Mouse (Mus musculus): Measurements from ENCODE around the gene Maml1.
"Not testable (repeated sequence)": the region's sequence is repeated elsewhere in the genome, so short reads cannot be mapped to it uniquely, and the experiment has no call there.

Gene Maml1

DNA sequence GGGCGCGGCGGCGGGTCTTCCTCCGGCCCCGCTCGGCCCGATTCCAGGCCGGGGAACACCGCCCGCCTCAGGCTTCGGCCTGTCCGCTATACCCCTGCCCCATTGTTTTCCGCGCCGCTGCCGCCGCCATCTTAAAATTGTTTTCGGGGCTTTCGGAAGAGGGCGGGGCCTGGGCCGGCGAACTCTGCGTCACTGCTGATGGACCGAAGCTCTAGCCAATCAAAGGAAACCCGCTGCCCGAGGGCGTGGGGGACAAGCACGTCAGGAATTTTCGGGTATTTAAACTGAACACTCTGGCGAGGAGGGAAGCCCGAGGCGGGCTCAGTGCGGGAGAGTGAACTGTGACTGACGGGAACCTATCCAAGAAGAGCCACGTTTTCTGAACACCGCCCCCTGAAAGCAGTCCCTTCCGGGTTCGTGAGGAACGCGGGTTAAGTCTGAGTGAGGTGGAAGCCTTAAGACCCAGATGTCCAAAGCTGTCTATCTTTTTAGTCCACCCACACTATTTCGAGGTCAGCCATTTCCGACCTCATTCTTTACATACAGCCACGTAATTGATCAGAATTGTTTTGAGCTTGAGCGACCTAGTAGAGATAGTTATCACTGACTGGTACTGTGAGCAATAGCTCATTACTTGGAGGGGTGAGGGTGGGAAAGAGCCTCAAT, at the start of gene Maml1:
Gene Maml1, minus strand, starts transcription at position 122 of the 666 bp plus-strand sequence.
- DNase-seq = peak; percentile 98

DNA sequence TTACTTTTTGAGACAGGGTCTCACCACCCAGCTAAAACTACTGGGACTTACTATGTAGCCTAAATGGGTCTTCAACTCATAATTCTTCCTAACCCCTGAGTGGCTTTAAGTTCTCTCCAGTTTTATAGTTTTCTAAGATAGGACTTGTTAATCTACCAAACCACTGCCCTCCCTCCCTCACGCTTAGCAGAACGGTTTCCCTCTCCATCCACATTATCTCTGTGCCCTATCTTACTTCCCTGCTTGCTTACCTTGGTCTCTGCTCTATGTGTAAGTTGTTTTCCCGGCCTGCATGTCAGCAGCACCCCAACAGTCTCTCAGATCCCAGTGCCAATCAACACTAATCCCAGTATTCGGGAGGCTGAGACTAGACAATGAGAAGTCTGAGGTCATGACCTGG, 44.8 kb upstream of the Maml1 start:
- DNase-seq = no peak

DNA sequence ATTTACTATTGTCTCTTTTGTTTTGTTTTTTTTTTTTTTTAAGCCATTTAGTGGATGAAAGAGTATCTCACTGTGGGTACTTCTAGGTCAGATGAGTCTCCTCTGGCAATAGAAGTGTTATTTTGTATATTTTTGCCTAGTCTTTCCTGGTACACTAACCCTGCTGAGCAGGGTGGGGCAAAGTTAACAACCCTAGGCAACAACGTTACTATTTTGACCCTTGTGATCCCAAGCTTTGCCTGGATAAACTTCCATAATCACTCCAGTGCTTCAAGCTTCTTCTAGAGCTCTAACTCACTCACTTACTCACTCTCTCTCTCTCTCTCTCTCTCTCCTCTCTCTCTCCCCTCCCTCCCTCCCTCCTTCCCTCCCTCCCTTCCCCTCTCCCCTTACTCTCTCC, 44.0 kb upstream of the Maml1 start:
- no peak for DNase-seq

DNA sequence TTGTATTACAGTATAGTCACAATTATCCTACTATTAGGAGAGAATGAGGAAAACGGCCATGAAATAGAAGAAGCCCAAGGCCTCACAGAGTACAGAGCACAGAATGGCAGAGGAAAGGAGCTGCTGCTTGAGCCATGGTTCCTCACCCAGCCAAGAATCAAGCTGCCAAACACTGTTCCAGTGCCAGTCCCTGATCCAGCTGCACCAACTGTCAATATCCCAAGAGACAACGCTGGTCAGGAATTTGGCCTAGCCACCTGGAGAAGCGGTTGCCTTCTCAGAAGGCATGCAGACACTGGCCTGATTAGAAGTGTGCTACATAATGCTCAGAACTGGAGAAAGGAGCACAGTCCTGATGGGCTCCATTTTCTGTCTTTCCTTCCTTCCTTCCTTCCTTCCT, 41.1 kb upstream of the Maml1 start:
- DNase-seq = no peak

DNA sequence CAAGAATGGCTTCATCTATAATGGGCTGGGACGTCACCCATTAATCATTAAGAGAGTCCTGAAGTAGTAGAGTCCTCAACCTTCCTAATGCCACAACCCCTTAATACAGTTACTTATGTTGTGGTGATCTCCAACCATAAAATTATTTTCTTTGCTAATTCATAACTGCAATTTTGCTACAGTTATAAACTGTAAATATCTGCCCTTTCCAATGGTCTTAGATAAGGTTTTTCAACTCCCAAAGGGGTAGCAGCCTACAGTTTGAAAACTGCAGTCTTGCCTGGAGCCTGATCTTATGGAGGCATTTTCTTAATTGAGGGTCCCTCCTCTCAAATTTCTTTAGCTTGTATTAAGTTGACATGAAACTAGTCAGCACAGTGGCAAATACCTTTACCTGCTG, 37.3 kb upstream of the Maml1 start:
- no peak for DNase-seq

DNA sequence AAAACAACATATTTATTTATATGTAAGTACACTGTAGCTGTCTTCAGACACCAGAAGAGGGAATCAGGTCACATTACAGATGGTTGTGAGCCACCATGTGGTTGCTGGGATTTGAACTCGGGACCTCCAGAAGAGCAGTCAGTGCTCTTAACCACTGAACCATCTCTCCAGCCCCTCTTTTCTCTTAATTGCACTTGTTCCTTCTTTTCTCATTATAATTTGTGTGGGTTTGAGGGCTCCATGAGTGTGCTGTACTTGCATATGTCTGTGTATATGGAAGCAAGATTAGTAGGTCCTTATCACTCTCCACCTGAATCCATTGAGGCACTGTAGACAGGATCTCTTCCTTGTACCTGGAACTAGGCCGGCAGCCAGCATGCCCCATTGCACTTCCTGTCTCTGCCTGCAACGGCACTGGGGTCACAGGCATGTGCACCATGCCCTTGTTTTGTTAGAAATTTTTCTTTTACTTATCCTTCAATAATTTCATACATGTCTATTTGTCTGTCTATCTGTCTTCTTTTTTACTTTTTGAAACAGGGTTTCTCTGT, 36.0 kb upstream of the Maml1 start:
- no peak for DNase-seq

DNA sequence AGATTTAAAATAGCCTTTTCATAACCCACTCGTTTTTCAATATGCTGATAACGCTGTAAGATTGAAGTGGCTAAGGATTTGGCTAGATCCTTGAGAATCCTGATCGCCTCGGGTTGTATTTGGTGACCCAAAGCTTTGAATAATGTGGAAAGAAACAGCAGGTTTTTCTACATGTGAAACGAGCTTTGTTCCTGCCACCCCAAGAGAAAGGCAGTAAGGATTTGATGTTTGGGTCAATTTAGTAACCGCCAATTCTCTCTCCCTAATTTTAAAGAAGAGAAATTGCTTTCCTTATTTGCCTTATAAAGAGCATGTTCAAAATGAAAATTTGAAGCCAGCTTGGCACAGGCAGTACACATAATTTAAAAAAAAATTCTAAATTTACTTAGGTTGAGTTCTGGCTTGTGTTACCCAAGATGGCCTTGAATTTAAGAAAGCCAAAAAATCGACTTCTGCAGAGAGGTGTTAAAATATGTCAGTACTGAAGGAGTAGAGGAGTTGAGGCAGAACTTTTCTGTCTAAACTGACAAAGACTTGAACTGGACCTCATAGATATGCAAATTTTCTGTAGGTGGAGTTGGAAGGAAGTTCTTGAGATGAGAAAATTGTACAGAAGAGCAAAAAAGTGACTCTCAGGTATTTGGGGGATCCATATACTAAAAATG, 34.3 kb upstream of the Maml1 start:
- no peak for DNase-seq

DNA sequence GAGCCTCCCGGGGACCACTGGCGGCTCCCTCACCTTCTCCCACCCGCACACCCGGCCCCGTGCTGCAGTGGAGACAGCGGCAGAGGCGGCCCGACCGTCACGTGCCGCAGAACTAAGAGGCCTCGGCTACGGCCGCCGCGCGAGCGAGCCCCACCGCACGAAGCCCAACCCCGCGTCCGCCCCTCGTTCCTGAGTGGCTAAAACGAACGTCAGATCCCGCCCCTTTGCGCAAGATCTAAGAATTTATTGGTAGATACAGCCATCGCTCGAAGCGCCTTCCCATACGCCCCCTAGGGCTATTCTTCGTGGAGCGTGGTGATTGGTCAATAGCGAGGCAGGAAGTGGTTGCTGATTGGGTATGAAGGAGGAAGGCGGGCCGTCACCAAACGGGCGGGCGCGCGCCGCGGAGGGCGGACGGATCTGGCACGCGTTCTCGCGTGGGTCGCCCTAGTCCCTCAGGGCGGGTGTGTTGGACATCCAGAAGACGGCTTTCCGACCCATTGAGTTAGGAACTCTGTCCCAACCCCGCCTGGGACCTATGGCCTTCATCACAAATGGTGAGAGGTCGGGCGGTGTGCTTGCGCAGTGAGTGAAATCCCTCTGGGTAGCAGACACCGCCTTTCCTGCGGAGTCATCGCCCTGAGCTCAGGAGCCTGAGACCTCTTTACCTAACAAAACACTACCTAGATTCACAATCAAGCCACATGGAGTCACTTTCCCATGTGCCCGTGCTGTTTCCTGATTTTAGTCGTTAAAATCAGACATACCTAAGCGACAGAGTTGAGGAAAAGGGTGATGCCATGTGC, 33.6 kb upstream of the Maml1 start, which contains the start of gene Canx:
Gene Canx, minus strand, starts transcription at position 178 of the 806 bp plus-strand sequence.
- DNase-seq = peak; percentile 99

DNA sequence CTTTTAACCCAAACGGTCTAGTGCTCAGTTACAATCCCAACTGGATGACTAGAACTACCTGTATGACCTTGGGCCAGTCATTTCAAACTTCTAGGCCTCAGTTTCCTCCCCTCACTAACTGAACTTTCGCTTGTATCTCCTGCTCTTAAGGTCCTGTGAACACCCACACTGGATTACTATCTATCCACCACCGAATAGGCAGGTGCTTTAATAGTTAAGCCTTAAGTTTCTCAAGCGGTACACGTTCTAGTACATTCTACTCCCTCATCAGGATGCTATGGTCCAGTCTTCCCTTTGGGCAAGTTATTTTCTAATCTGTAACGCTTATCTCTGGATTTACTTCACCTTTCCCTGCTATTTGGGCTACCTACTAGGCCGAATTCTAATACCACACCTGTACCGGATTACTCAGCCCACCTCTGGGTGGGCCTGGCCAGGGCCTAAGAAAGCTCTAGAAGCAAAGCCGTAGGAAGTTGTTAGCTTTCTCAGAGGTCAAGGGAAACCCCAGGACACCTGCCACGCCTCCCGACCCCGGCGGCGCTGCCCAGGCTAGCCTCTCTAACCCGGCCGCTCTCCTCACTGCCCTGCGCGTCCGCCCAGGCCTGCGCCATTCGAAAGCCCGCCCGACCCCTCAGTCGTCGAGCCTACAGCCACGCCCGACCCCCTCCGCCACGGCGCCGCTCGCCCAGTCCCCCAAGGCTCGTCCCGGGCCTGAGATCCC, 32.8 kb upstream of the Maml1 start:
- DNase-seq = peak; percentile 9

DNA sequence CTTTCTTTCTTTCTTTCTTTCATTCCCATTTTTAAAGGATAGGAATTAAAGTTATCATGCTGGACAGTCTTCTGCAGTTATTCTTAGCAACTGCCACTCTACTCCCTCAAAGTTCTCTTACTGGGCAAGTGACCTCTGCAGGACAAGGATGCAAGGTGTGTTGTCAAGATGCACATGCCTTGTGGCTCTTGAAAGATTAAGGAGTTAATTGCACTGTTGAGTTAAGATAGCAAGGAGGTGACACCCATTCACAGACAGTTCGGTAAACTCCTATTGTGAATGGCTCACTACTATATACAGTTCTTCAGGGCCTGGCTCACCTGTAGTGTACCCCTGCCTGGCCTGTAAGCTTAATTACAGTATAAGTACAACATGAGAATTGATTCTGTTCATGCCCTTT, 31.7 kb upstream of the Maml1 start:
- DNase-seq = no peak

DNA sequence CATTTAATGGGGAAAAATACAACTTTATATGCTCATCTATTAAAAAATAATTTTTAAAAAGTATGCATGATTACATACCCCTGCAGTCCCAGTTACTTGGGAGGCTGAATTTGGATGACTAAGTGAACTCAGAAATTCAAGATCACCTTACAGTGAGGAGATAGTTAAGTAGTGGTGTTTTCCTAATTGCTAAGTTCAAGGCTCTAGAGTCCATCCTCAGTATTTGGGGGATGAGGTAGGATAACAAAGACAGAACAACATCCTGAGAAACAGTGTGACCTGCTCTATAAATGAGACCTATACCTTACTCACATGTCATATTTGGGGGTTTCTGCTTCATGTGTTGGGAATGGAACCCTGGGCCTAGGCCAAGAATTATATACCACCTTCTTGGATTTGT, 30.2 kb upstream of the Maml1 start:
- no peak for DNase-seq

DNA sequence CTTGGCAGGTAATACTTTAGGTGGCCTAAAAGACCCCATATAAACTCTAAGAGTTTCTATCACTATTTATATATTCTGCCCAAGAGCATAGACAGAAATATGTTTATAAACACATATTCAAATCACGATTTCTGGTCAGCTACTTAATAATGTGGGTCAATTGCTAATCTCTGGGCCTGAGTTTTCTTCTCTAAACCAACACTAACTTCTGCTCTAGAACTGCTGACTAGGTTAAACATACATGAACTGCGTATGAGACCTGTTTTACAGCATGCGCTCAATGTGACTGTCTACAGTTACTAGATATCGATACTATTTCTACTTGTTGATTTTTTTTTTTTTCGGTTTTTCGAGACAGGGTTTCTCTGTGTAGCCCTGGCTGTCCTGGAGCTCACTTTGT, 29.1 kb upstream of the Maml1 start:
- DNase-seq = no peak

DNA sequence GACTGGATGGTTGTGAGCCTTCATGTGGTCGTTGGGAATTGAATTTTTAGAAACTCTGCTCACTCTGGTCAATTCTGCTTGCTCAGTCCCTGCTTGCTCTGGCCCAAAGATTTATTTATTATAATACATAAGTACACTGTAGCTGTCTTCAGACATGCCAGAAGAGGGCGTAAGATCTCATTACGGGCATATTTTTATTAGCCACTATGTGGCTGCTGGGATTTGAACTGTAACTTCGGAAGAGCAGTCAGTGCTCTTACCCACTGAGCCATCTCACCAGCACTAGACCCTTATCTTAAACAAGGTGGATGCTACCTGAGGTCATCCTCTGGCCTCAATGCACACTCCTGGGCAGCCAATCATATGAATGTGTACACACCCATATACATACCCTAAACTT, 27.2 kb upstream of the Maml1 start:
- DNase-seq = not testable (repeated sequence)

DNA sequence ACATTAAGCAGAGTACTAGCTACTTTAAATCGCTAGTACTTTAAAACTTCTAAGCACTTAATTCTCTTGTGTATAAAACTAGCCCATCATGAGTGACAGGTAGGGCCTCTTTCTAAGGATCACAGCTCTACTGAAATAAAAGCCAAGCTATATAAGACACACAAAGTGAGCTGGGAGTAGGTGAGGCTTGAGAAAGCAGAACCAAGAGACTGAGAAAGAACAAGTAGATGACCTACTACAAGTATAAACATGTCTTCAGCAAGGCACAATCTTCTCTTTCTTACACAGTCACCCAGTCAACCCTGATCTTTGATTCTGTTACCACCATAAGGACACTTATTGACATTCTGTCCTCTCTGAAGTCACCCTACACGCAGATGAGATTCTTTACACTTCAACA, 20.7 kb upstream of the Maml1 start:
- DNase-seq = no peak

DNA sequence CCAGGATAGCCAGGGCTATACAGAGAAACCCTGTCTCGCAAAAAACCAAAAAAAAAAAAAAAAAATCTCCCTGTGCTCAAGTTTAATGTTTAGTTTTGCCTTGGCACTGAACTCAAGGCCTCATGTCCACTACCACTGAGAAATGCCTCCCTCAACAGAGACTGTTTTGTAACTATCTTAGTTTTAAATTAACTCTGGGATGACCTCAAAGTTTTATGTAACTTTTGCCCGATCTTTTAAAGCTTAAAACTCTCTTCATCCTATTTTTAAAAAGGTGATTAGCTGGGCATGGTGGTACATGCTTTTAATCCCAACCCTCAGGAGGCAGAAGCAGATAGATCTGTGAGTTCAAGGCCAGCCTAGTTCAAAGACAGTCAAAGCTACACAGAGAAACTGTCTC, 11.3 kb upstream of the Maml1 start:
- no peak for DNase-seq

DNA sequence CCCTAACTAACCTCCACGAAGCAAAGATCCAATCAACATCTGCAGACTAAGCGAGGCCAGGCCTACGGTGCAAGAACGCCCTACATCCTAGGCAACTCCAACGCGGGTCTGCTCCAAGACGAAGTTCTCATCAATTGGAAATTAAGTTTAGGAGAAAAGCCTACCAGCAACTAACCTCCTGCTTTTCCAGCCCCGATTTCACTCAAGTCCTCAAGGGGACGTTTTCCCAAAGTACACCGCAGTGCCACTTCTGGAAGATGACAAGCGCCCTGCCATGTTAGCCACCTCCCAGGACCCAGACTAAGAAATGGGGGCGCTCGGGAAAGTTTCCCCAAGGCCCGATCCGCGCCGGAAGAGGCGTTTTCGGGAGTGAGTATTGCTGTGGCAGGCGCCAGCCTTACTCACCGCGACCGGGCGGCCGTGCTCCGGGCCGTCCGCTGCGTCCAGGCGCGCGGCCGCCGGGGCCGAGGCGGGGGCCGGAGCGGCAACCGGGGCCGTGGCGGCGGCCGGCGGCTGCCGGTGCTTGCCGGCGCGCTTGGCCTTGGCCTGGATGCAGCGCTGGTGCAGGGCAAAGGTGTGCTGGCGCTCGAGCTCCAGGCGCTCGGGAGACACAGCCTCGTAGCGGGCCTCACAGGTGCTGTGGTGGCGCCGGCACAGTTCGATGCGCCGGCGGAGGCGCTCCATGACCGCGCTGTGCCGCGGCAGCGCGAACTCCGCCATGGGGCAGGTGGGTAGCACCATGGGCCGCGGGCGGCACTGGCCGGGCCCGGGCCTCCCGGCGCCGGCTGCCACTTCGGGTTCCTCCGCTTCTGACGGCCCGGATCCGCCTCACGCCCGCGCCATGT, 568 bp downstream of the Maml1 start:
- DNase-seq = peak; percentile 73

DNA sequence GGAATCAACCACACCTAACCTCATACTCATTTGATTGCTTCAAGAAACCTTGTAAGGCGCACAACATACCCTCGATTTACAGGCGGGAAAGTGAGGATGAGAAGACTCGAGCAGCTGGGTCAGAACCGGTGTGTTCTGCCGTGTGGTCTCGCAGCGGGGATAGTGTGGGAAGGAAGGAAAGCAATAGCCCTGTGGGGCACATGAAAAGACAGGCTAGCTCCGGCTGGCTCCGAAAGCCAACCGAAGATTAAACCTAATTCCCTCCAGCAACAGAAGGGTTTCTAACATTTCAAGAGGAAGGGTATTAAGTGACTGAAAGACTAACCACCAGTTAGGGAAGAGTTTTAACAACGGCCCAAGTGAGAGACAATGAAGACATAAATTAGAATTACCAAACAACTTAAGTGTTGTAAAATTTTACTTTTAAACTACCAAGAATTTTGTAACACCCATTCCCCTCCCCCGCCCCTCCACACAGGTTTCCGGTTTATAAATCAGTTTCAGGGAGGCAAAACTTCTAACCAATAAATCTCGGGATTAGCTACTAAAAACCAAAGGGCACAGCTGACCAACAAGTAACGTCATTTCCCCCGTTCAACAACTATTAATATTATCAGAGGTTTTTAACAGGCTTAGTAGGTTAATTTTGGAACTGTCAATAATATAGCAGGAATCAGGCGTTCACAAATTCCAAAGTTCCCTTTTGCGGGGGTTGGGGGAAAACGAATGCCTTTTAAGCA, 1.5 kb downstream of the Maml1 start:
- DNase-seq = no peak

DNA sequence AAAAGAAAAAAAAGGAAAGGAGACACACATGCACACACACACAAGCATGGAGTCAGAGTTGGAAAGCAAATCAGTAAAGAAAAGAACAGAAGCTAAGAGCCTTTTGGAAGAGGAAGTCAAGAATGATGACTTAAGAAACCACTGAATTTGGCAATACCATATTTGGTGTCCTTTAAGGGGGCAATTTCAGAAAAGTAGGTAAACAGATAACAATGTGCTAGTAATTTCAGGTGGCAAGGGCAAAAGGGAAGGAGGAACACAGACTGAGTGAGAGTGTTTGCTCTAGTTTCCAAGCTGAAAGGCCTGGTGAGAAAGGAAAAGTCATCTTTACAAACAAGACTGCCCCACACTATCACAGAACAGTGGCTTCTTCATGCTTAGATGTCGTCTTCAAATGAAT, 5.7 kb downstream of the Maml1 start:
- no peak for DNase-seq

DNA sequence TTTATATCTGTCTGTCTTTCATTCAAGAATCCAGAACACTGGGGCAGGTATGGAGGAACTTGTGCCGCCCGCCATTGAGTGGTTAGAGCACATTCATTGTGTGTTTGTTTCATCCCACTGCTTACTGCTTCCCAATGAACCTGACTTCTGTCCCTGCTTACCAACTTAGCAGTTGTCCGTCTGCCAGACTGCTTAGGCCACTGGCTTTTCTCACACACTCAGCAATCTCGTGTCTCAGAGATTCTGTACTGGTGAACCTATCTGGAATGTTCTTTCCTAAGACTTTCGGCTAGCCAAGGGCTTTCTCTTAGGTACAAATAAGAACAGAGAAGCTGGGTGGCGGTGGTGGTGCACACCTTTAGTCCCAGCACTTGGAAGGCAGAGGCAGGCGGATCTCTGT, 6.4 kb downstream of the Maml1 start:
- no peak for DNase-seq

DNA sequence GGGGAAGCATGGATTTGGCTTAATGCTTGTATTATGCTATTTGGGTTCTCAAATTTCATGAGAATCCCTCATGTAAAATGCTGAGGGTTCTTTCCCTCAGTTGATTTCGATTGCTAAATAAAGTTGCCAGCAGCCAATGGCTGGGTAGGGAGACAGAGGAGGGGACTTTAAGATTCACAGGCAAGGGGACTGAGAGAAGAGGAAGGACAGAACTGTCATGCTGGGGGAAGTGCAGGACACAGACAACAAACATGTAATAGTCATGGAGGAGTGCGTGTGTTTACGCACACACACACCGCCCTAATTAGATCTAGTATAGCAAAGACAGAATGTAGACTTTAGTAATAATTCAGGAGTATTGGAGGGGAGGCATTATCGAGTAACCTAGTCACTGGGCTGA, 6.8 kb downstream of the Maml1 start:
- no peak for DNase-seq

DNA sequence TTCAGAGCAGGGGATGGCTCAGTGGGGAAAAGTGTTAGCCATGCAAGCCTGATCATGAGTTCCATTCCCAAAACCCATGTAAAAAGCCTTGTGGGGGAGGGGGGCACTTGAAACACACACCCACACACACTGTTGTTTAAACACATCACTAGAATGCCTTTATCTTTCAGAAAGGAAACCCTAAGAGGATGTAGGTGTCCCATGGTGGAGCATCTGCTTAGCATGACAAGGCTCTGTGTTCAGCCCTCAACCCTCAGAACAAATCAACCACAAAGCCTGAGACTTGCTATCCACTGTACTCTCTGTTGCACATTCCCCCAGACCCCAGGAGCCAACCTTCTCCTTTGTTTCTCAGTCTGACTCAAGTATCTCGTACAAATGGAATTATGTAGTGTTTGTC, 12.1 kb downstream of the Maml1 start:
- DNase-seq = no peak
